Mouse (Mus musculus) thymus, adult 2 months (tissue): ENCODE data around the gene Pth1r. TPM values are rescaled to one million over a fixed set of nuclear protein-coding genes. Genes with fewer than 3 reads are reported as not detected.

Source experiments
- DNase-seq: peaks from one replicate; pipeline ENCODE4 v3.0.0; 2021
- H3K27ac ChIP-seq: fragments of 200-500 bp; 2 replicates; pipeline ENCODE4 v1.5.1; 2012; ENCODE audit warnings: low read length, control low read depth; ENCODE audit not compliant: control insufficient read depth, insufficient read depth
- H3K27me3 ChIP-seq: fragments of 200-500 bp; 2 replicates; pipeline ENCODE4 v1.6.1; 2012; ENCODE audit warnings: mild to moderate bottlenecking, low read length, moderate library complexity, mixed read lengths; ENCODE audit not compliant: control insufficient read depth, insufficient read depth
- H3K36me3 ChIP-seq: fragments of 200-500 bp; 2 replicates; pipeline ENCODE4 v1.6.1; 2012; ENCODE audit warnings: mild to moderate bottlenecking, low read length, moderate library complexity; ENCODE audit not compliant: control insufficient read depth, insufficient read depth
- H3K4me1 ChIP-seq: fragments of 200-500 bp; replicated peaks from 2 replicates; pipeline ENCODE4 v1.6.1; 2012; ENCODE audit warnings: low read length; ENCODE audit not compliant: control insufficient read depth, insufficient read depth
- H3K4me3 ChIP-seq: fragments of 200-500 bp; 2 replicates; pipeline ENCODE4 v1.5.1; 2012; ENCODE audit warnings: mild to moderate bottlenecking, low read length, control low read depth, moderate library complexity; ENCODE audit not compliant: control insufficient read depth, insufficient read depth
- CTCF ChIP-seq: fragments of 200-500 bp; IDR thresholded peaks from 2 replicates; pipeline ENCODE4 v1.5.1; 2012; ENCODE audit warnings: mild to moderate bottlenecking, control low read depth, low read length, moderate library complexity, borderline replicate concordance; ENCODE audit not compliant: control insufficient read depth, poor library complexity, insufficient read depth; ENCODE audit errors: extremely low read depth
- POLR2A ChIP-seq: fragments of 200-500 bp; IDR thresholded peaks from 2 replicates; pipeline ENCODE4 v1.6.1; 2012; ENCODE audit warnings: mild to moderate bottlenecking, low read length, control low read depth, moderate library complexity; ENCODE audit not compliant: control insufficient read depth, poor library complexity, insufficient read depth; ENCODE audit errors: extremely low read depth
- WGBS: fragments of 180-500 bp; shearing (Covaris S2); methylation state at CpG from one replicate; pipeline ENCODE4 v1.1.7; 2018; 5-methylcytosine and 5-hydroxymethylcytosine counted together
- polyA plus RNA-seq: library from polyadenylated mRNA; depleted of rRNA; stranded (reverse); fragments of >200 nt; gene quantifications from 2 replicates; pipeline ENCODE4 v1.2.3, GENCODE M21; 2012

The Pth1r gene
- polyA plus RNA-seq, 1 experiment = 5.8 TPM

- H3K4me1 ChIP-seq = no peaks in the 10 kb centered on the region
- no peak overlapping the region for H3K4me3 ChIP-seq
- TF ChIP-seq CTCF (no peak), POLR2A (no peak)
- 0 out of 2 replicates have a peak, but pooled peaks cover 4% of the 10 kb centered on the region for H3K36me3 ChIP-seq
- H3K27me3 ChIP-seq = no peaks in the 10 kb centered on the region
- no peak for DNase-seq
- H3K27ac ChIP-seq = no peak overlapping the region
- 91% methylated on average over 5 of the region's 5 CpGs for WGBS
These were observed 27.0 kb downstream of the Pth1r start for GRCm38 (mm10) chr9:110719977-110720376.

GRCm38 (mm10) chr9:110718810-110719209 lies 28.1 kb downstream of the Pth1r start:
- Histone ChIP-seq H3K4me1 (no peaks in the 10 kb centered on the region), H3K27ac (no peak overlapping the region), H3K27me3 (no peaks in the 10 kb centered on the region), H3K4me3 (no peak overlapping the region), H3K36me3 (0 out of 2 replicates have a peak, but pooled peaks cover 5% of the 10 kb centered on the region)
- 94% methylated on average over 3 of the region's 3 CpGs for WGBS
- TF ChIP-seq POLR2A = no peak
- no peak for TF ChIP-seq CTCF
- no peak for DNase-seq

GRCm38 (mm10) chr9:110718071-110718470 lies 28.9 kb downstream of the Pth1r start:
- 94% methylated on average over 6 of the region's 6 CpGs for WGBS
- Histone ChIP-seq H3K4me1 (no peaks in the 10 kb centered on the region), H3K4me3 (no peak overlapping the region), H3K27ac (no peak overlapping the region), H3K27me3 (no peaks in the 10 kb centered on the region), H3K36me3 (peaks cover 6% of the 10 kb centered on the region)
- no peak for DNase-seq
- TF ChIP-seq CTCF (no peak), POLR2A (no peak)

GRCm38 (mm10) chr9:110716775-110717174 lies 30.2 kb downstream of the Pth1r start:
- Histone ChIP-seq H3K36me3 (peaks cover 14% of the 10 kb centered on the region), H3K4me1 (no peaks in the 10 kb centered on the region), H3K27ac (no peak overlapping the region), H3K27me3 (no peaks in the 10 kb centered on the region), H3K4me3 (no peak overlapping the region)
- WGBS = 47% methylated on average over 4 of the region's 4 CpGs
- TF ChIP-seq POLR2A (no peak), CTCF (no peak)
- DNase-seq = peak; percentile 54

- Histone ChIP-seq H3K4me1 (no peaks in the 10 kb centered on the region), H3K27ac (no peak overlapping the region), H3K36me3 (peaks cover 15% of the 10 kb centered on the region), H3K27me3 (no peaks in the 10 kb centered on the region), H3K4me3 (no peak overlapping the region)
- DNase-seq = no peak
- WGBS = 68% methylated on average over 1 of the region's 1 CpGs
- TF ChIP-seq POLR2A = no peak
- TF ChIP-seq CTCF = no peak
These were observed 31.5 kb downstream of the Pth1r start for GRCm38 (mm10) chr9:110715426-110715825.

- Histone ChIP-seq H3K4me3 (no peak overlapping the region), H3K27me3 (no peaks in the 10 kb centered on the region), H3K27ac (no peak overlapping the region), H3K4me1 (peaks cover 4% of the 10 kb centered on the region), H3K36me3 (peaks cover 15% of the 10 kb centered on the region)
- TF ChIP-seq CTCF (no peak), POLR2A (no peak)
- no peak for DNase-seq
- WGBS = 96% methylated on average over 1 of the region's 1 CpGs
These were observed 33.6 kb downstream of the Pth1r start for GRCm38 (mm10) chr9:110713389-110713788.

GRCm38 (mm10) chr9:110712545-110712944 lies 34.4 kb downstream of the Pth1r start:
- no peak for DNase-seq
- Histone ChIP-seq H3K36me3 (peaks cover 15% of the 10 kb centered on the region), H3K27ac (no peak overlapping the region), H3K4me1 (peaks cover 4% of the 10 kb centered on the region), H3K4me3 (no peak overlapping the region), H3K27me3 (no peaks in the 10 kb centered on the region)
- TF ChIP-seq CTCF = no peak
- no peak for TF ChIP-seq POLR2A
- WGBS = 96% methylated on average over 4 of the region's 4 CpGs
